Mouse (Mus musculus): Measurements from ENCODE around the gene Insr.

The Insr gene

DNA sequence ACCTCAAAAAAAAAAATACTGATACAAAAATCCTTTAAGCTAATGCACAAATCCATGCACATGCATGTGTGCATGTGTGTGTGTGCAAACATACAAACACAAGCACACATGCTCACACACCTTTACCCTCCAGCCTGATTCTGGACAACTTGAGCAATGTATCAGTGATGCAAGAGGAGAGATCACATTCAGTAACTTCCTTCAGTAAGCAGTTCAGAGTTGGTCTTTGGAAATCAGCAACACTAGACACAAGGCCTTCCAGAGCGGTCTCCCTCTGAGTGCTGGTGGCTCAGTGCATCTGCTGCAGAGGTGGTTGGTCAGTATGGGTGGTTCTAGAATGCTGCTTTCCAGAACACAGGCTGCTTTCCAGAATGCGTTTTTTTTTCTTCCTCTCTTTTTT, 46.8 kb downstream of the Insr start:
- 58% methylated on average over 2 of the region's 2 CpGs for WGBS

DNA sequence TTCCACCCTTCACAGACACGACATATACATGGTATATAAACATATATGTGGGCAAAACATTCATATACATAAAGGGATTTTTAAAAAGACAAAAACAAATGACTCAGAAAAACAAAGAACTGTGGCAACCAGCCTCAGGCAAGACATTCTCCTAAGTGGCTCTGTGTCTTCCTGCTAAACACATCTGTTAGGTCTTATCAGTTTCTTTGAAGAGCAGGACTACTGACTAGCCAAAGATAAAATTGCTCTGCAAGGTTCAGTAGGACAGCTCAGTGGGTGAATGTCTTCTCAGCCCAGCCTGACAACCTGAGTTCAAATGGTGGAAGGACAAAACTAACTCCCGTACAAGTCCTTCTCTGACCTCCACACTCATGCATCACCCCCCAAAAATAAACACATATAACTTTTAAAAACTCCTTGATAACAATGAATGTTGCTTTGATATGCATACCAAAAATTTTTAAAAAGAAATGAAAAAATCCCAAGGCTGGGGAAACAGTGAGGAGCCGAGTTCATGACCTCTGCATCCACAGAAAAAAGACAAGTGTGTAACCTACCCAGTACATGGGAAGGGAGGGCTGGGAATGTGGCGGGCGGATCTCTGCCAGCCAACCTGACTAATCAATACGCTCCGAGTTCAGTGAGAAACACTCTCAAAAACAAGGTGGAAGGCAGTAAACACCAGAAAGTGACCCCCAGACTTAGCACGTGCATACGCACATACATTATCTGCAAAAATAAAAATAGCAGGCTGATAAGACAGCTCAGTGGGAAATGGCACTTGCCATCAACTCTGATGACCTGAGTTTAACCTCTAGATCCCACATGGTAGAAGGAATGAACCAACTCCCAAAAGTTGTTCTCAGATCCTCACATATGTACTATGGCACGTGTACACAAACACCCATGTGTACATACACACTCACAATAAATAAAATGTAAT, 49.0 kb downstream of the Insr start:
- 86% methylated on average over 10 of the region's 10 CpGs for WGBS

DNA sequence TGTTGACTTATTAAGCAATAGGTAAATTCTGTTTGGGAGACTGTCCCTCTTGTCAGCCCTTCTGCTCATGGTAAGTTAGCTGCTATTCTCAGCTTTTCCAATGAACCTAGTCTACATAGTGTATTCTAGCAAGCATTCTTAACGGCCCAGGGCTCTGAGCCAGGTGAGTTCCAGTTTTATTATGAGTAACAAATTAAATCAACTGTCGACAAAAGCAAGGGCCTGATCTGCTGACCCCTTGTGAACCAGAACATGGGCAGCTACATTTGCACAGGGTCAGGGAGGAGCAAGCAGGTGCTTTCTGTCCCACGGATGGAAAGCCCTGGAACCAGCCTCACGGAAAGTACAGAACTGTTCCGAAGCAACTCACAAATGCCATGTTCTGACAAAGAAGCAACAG, 52.0 kb downstream of the Insr start:
- 63% methylated on average over 5 of the region's 5 CpGs for WGBS

DNA sequence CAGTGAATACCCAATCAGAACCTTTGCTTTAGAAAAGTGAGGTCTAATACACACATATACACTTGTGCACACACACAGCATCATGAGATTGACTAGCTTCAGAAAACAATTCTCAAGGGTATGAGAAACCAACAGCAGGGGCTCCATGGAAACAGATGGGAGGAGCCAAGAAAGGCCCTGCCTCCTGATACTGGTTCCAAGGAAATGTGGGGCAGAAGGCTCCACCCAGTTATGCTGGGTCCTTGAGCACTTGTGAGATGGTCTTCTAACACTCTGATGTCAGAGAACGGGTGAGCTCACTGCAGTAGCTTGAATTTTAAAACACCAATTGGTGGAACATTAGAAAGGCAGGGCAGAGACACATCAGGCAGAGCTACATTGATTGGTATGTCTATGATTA, 53.7 kb downstream of the Insr start:
- WGBS: 54% methylated on average over 1 of the region's 1 CpGs

DNA sequence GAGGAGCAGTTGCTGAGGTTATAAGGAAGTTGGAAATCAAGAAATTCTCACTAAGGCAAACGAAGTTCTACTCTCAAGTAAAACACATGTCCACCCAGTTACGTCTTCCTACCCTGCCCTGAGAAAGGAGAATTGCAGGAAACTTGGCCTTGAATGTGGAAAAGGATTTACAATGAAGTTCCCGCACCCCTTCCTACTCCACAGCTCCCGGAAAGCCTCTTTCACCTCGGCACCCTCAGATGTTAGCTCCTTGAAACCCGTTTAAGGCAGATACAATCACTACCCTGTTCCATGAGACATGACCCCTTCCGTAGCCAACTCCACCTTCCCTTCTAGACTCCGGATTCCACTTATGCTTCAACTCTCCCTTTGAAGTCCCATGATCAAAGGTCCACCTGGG, 54.2 kb downstream of the Insr start:
- WGBS: 64% methylated on average over 8 of the region's 8 CpGs

DNA sequence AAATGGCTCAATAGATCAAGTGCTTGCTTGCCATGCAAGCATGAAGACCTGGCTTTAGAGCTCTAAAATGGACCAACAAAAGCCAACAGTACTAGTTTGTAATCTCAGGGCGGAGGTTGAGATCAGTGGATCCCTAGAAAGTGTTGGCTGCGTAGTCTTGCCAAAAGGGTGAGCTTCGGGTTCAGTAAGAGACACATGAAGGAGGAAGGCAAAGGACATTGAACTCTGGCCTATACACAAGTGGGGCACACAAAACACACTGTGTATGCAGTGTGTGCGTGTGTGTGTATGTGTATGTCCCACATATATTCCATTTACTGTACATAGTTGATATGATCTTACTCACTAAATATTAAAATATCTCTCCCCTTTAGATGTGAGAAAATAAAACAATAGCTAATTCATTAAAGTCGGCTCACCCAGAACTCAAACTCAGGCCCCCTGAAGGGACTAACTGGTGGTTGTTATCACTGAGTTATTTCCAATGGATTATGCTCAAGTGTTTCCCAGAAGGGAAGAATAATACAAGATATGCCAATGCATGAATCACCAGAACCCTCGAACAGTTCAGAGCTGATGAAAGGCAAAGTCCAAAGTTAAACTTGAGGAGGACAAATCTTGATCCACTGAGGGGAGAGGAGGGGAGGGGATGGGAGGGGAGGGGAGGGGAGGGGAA, 57.3 kb downstream of the Insr start:
- 48% methylated on average over 6 of the region's 6 CpGs for WGBS

DNA sequence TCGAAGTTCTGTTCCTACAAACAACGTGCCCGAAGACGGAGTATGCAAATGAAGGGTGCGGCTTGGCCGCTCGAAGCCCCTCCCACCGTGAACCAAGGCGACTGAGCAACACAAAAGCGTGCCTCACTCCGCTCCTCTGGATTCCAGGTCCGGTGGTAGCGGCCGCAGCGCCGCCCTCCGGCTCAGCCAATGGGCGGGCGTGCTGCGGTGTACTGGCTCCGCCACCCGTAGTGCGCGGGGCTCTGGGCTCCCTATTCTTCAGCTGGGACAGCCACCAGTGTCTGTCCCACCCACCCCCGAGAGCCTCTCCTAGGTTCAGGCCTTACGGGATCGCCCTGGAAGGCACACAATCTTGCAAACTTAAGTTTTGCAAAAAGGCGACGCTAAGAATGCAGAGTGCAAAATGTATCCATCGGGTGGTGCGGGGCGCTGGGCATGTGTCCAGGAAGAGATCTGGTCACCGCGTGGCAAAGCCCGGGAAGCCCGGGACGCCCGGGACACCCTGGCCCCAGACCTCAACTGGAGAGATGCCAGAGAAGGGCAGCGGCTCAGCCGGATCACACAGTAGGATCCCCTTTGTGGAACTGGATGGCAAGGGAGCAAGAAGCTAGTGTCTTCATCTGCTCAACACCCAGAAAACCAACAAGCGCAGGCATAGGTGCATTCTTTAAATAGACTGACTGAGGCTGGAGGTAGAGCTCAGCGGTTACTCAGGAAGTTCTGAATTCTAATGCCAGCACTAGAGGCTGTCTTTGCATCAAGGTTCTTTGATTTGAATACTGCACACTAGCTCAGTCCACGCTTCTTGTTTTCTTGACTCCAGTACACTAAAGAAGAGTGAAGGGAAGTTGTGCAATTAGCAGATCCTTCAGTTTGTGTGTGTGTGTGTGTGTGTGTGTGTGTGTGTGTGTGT, 58.1 kb downstream of the Insr start:
- under 1% methylated on average over 42 of the region's 43 CpGs for WGBS

DNA sequence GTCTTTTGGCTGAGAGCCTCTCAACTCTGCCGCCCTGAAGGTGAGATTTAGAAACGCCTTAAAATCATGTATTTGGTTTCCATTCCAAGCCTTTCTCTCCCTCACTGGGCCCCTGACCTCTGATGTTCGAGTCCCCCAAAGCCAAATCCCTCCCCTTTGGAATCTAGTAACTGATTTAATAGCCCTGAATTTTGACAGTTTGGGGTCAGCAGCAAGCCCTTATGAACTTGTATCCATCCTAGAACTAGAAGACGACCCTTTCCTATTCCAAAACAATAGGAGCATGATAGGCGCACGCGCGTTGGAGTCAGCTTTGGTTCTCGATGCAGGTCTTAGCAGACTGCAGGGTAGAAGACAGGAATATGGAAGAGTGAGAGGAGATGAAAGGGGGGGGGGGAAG, 58.9 kb downstream of the Insr start:
- 2% methylated on average over 9 of the region's 9 CpGs for WGBS

DNA sequence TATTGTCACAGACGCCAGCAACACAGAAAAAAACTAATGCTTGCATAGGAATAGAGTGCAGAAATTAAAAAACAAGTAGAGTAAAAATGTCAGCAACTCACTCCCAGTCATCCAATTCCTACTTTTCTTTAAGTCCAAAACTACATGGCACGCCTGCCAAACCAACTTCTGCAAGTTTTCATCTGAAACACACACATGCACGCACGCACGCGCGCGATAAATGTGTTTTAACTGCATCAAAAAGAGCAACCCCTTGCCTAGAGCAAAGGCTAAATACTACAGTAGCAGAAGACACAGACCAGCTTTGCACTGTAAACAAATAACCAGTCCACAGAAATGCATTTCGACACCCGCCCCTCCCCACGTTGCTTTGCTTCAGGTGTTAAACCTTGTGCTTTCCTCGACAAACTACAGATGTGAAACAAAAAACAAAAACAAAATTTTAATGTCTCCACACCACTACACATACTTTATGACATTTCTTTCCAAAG, 59.5 kb downstream of the Insr start:
- WGBS: 55% methylated on average over 12 of the region's 12 CpGs

DNA sequence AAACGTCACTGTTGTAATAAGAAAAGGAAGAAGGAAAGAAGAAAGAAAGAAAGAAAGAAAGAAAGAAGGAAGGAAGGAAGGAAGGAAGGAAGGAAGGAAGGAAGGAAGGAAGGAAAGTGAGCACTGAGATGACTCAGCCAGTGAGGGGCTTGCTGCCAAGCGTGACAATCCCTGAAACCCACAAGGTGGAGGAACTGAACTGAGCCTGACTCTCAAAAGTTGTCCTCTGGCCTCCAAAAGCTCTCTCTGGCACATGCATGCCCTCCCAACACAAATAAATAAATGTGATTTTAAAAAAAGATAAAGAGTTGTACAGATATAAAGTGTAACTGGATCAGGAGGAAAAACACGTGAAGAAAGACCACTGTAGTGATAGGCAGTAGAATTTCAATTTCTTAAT, 60.2 kb downstream of the Insr start:
- WGBS: 58% methylated on average over 3 of the region's 3 CpGs

DNA sequence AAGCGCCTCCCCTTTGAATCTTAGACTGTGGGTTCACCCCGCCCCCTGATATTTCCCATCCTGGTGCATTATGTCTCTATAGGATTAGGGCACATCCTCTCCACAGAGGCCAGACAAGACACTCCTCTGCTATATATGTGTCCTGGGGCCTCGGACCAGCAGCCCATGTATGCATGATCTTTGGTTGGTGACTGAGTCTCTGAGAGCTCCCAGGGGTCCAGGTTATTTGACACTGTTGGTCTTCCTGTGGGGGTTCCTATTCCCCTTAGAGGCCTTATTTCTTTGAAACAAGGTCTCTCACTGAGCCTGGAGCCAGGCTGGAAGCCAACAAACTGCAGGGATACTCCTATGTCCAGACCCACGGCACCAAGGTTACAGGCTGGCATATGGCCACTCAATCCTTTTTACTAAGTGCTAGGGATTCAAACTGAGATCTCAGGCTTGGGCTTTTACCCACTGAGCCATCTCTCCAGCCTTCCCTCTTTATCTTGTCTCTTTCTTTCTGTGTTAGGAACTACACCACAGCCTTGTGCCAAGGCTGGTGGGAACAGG, 62.8 kb downstream of the Insr start:
- 69% methylated on average over 4 of the region's 4 CpGs for WGBS

DNA sequence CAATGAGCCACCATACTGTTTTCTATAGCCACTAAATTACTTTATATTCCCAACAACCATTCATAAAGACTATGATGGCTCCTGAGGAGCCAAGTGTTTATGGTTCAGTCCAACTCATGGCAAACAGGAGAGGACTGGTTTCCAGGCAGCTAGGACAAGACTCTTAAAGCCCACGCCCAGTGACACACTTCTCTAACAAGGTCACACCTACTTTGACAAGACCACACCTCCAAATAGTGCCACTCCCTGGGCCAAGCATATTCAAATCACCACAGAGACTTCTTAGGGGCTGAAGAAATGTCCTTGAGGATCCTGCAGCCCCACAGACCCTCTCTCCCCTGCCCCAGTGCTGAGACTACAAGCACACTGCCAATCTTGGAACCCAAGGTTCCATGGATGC, 64.8 kb downstream of the Insr start:
- WGBS: 94% methylated on average over 1 of the region's 1 CpGs

DNA sequence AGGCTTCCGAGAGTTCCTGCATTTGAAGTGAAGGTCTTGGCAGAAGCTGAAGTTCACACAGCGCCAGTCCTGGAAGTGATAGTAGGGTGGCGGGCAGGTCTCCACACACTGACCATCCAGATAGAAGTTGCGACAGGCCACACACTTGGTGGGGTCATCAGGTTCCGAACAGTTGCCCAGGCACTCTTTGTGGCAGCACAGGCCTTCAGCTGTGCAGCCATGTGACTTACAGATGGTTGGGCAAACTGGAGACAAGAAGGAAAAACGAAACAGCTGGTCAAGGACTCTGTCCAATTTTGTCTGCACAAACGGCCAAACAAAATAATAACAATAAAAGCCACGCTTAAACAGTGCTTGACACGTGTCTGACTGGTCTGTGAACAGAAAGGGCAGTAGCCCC, 68.0 kb downstream of the Insr start:
- 39% methylated on average over 9 of the region's 9 CpGs for WGBS

DNA sequence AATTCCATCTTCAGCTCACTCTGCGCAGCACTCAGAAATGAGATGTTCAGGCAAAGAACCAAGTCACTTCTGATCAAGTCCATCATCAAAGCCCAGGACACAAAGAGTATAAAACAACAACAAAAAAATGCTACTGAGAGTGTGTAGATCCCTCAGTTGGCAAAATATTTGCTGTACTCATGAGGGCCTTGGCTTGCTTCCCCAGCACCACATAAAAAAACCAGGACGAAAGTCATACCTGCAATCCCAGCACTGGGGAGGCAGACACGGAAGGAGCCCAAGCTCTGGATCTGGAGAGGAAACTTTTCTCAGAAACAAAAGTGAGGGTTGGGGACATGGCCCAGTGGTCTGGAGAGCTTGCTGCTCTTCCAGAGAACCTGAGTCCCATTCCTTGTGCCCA, 69.5 kb downstream of the Insr start:
- 78% methylated on average over 3 of the region's 3 CpGs for WGBS

DNA sequence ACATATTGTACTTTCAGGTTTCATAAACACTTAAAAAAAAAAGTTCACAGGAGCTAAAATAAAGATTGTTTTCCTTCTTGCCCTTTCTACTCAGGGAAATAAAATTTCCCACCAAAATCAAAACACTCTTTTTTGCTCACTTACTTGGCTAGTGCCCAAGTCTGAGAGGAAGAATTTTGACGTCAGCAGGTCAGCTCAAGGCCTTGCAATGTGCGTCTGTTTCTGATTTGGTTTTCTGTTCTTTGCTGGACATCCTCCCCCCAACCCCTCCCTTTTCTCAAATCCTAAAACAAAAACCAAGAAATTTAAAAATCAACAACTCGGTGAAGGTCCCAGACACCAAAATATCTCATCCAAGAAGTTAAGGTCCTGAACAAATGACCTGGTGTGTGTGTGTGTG, 70.1 kb downstream of the Insr start:
- WGBS: 42% methylated on average over 3 of the region's 3 CpGs

DNA sequence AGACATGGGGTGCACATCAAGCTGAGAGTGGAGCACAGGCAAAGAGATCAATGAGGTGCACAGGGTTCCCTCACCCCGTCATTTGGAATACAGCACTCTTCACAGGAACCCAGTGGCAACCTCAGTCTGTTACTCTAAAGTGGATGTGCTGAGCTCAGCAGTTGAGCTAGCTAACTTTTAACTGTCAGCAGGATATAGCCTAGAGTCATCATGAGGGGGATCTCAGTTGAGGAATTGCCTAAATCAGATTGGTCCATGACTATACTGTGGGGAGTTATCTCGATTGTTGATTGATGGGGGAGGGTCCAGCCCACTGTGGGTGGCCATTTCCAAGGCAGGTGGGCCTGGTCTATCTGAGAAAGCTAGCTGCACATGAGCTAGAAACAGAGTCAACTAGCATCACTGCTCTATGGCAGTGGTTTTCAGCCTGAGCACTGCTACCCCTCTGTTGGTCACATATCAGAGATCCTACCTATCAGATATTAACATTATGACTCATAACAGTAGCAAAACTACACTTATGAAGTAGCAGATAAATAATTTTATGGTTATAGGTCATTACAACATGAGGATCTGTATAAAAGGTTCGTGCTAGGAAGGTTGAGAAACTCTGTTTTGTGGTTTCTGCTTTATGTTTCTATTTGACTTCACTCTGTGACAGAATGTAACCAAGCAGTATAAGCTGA, 74.5 kb downstream of the Insr start:
- 84% methylated on average over 3 of the region's 3 CpGs for WGBS

DNA sequence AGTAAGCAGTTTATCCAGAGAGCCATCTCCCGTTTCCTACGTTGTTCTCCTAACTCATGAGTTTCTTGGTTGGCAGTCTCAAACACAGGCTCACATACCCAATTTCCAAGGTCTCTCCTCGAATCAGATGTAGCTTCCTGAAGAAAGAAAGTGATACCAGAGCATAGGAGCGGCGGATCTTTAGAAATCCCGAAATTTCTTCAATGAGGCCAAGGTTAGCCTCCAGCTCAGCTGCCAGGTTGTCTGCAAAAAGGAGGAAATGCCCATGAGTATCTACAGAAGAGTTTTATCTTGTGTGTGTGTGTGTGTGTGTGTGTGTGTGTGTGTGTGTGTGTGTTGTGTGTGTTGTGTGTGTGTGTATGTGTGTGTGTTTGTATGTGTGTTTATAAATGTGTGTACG, 76.6 kb downstream of the Insr start:
- WGBS: 97% methylated on average over 7 of the region's 7 CpGs

DNA sequence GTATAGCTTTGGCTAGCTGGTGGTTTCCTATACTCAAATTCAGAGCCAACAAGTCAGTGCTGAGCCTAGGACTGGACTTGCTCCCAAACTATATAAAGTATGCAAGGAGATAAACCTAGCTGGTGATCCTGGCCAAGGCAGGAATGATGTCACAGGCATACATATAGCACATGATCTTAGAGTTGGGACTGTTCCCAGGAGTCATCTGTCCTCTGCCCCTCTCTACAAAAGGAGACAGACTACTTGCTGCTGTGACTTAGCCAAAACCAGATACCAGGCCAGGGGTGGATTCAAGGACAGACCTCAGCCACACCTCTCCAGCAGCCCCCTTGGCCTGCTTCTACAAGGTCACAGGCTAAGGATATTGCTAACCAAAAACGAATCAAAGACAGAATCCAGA, 92.0 kb downstream of the Insr start:
- WGBS: 82% methylated on average over 1 of the region's 1 CpGs

DNA sequence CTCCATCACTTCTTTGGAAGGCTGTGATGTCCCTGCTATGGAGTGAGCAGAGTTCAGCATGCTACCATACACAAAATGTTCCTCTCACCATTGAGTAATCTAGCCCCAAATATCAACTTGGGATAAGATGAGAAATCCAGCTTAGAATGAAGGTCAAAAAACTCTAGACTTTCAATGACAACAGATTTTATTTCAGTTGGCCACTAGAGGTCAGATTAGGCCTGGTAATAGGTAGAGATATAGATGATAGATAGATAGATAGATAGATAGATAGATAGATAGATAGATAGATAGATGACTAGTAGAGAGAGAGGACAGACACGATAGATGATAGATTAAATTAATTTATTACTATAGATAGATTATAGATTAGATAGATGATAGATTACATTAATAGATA, 99.5 kb downstream of the Insr start:
- 81% methylated on average over 1 of the region's 1 CpGs for WGBS

DNA sequence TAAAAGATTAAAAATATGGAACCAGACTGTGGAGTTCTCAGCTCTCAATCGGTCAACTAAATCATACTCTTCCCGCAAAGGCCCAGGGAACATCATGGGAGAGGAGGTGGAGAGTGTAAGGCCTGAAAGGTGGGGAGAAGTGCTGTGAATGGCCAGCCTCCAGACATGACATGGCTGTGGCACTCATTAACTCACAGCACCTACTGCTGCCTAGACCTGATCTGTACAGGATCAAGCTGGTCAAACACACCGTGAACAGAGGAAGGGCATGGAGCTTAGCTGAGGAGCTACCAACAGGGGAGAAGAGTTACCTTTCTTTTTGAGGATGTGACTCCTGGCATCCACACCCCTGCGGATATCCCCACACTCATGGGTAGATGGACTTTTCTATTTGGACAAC, 102.0 kb downstream of the Insr start:
- WGBS: 92% methylated on average over 4 of the region's 4 CpGs

DNA sequence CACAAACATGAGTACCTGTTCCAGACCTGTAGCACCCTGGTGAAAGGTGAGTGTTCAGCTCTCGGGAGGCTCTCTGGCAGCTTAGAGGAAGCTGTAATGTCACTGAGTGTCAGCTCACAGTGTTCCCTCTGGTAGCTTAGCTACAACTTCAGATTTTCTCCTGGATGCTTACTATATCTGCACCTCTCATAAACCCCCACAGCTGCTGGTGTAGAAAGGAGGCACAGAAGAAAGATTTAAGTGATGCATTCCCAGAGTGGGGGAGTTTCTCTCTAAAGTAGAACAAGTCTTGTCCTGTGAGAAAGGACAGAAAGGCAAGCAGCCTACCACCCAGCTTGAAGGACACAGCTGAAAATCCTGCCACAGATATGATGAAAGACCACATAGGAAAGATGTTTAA, 107.2 kb downstream of the Insr start:
- 49% methylated on average over 1 of the region's 1 CpGs for WGBS

Measured in cerebral cortex, adult 2 months (tissue).